Mouse (Mus musculus) liver, embryonic 13.5 days (tissue): ENCODE measurements around the gene Tsga10. TPM values are rescaled to one million over a fixed set of nuclear protein-coding genes. Genes with fewer than 3 reads are reported as not detected.
A peak's percentile ranks its signal among the peaks of the same experiment; 100 is the strongest.

Experiments
- ATAC-seq: fragments of 200-750 bp; cut with Nextera tagmentation; 2 replicates; pipeline ENCODE4 v1.8.0; 2017; ENCODE audit warnings: low read depth, mild to moderate bottlenecking, moderate number of reproducible peaks, moderate library complexity
- DNase-seq: peaks from one replicate; pipeline ENCODE4 v3.0.0; 2022
- H3K27ac ChIP-seq: fragments of 300-500 bp; sonication (generic); 2 replicates; pipeline ENCODE4 v1.5.1; 2015; ENCODE audit warnings: moderate library complexity, mild to moderate bottlenecking, inconsistent platforms
- H3K27me3 ChIP-seq: fragments of 300-500 bp; sonication (generic); 2 replicates; pipeline ENCODE4 v1.6.1; 2015; ENCODE audit warnings: mild to moderate bottlenecking, inconsistent platforms
- H3K36me3 ChIP-seq: fragments of 300-500 bp; sonication (generic); 2 replicates; pipeline ENCODE4 v1.6.1; 2015; ENCODE audit warnings: mild to moderate bottlenecking, inconsistent platforms
- H3K4me1 ChIP-seq: fragments of 300-500 bp; sonication (generic); replicated peaks from 2 replicates; pipeline ENCODE4 v1.6.1; 2015; ENCODE audit warnings: inconsistent platforms
- H3K4me2 ChIP-seq: fragments of 300-500 bp; sonication (generic); 2 replicates; pipeline ENCODE4 v1.6.1; 2015; ENCODE audit warnings: inconsistent platforms, mild to moderate bottlenecking, moderate library complexity
- H3K4me3 ChIP-seq: fragments of 300-500 bp; sonication (generic); replicated peaks from 2 replicates; pipeline ENCODE4 v1.5.1; 2015; ENCODE audit warnings: mild to moderate bottlenecking, inconsistent platforms
- H3K9ac ChIP-seq: fragments of 300-500 bp; sonication (generic); 2 replicates; pipeline ENCODE4 v1.6.1; 2015; ENCODE audit warnings: mild to moderate bottlenecking, inconsistent platforms
- H3K9me3 ChIP-seq: fragments of 300-500 bp; sonication (generic); replicated peaks from 2 replicates; pipeline ENCODE4 v1.6.1; 2016; ENCODE audit warnings: inconsistent platforms
- WGBS: fragments of 180-500 bp; shearing (Covaris S2); methylation state at CpG from one replicate; pipeline ENCODE4 v1.1.7; 2015; ENCODE audit not compliant: insufficient replicate concordance; 5-methylcytosine and 5-hydroxymethylcytosine counted together
- polyA plus RNA-seq: library from polyadenylated mRNA; unstranded; fragments of >200 nt; fragmentation: Nextera tagmentation; extraction: Ambion mirVana; gene quantifications from 2 replicates; pipeline ENCODE4 v1.2.1, GENCODE M21; 2015

Gene Tsga10
- polyA plus RNA-seq = 1.6 and 1.9 TPM in 2 replicates

DNA sequence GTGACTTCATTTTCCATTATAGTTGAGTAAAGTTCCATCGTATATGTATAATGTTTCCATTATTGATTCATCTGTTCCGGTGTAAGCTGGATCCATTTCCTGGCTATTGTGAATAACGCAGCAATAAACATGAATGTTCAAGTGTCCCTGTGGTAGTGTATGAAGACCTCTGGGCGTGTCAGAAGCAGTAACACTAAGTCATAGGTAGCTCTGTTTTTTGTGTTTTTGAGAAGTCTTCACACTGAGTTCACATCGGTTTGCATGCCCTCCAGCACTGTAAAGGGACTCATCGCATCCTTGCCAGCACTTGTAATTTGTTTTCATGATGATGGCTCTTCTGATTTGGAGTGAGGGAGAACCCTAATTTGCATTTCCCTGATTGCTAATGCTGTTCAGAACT lies at the start of gene Tsga10:
Tsga10 (minus strand) TSS at position 144 of the 400 bp plus-strand sequence.
- Histone ChIP-seq H3K27ac (peak within 1 kb of the TSS; percentile 87), H3K36me3 (no peaks in the 10 kb centered on the region), H3K9ac (peak within 1 kb of the TSS; percentile 81), H3K4me1 (peaks cover 38% of the 10 kb centered on the region), H3K27me3 (no peaks in the 10 kb centered on the region), H3K4me3 (peak within 1 kb of the TSS; percentile 69), H3K4me2 (peak within 1 kb of the TSS; percentile 92), H3K9me3 (no peaks in the 10 kb centered on the region)
- ATAC-seq = no peak
- no peak for DNase-seq
- 78% methylated on average over 6 of the region's 6 CpGs for WGBS

DNA sequence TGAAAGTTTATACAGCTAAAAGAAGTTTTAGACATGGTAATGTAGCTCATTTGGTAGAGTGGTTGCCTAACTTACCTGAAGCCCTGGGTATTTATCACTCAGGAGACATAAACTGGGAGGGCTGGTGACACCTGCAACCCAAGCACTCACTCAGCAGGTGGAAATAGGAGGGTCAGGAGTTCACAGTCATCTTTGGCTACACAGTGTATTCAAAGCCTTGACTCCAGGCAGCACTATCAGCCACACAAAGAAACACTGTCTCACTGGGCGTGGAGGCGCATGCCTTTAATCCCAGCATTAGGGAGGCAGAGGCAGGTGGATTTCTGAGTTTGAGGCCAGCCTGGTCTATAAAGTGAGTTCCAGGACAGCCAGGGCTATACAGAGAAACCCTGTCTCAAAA lies 46.5 kb upstream of the Tsga10 start:
- H3K9ac ChIP-seq = no peak overlapping the region

GRCm38 (mm10) chr1:37903178-37903577 lies 36.9 kb upstream of the Tsga10 start:
- ATAC-seq = no peak
- Histone ChIP-seq H3K27ac (no peak overlapping the region), H3K27me3 (no peaks in the 10 kb centered on the region), H3K4me3 (no peak overlapping the region), H3K4me1 (no peaks in the 10 kb centered on the region), H3K4me2 (no peak overlapping the region), H3K9me3 (no peaks in the 10 kb centered on the region), H3K9ac (no peak overlapping the region), H3K36me3 (peaks cover 17% of the 10 kb centered on the region)
- WGBS = 28% methylated on average over 6 of the region's 6 CpGs
- DNase-seq = no peak

More for the DNA sequence above, 46.5 kb upstream of the Tsga10 start:
- no peak overlapping the region for H3K27ac ChIP-seq
- ATAC-seq = no peak
- no peaks in the 10 kb centered on the region; the same call in 1 of the 2 replicates for H3K27me3 ChIP-seq
- H3K4me3 ChIP-seq = no peak overlapping the region
- no peak overlapping the region for H3K4me2 ChIP-seq
- H3K4me1 ChIP-seq = no peaks in the 10 kb centered on the region
- DNase-seq = no peak
- no peaks in the 10 kb centered on the region for H3K36me3 ChIP-seq
- no peaks in the 10 kb centered on the region for H3K9me3 ChIP-seq
- 59% methylated on average over 2 of the region's 2 CpGs for WGBS

DNA sequence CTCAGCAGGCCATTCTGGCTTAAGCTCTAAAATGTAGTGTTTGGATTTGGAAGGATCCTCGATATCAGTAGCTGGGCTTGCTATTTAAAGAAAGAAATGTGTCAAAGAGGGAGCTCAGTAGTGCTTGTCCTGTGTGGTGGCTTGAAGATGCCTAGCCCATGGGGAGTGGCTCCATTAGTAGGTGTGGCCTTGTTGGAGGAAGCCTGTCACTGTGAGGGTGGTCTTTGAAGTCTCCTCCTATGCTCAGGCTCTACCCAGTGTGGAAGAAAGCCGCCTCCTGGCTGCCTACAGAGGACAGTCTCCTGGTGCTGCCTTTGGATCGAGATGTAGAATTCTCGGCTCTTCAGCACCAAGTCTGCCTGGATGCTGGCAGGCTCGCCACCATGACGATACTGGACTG lies 34.1 kb upstream of the Tsga10 start:
- H3K4me1 ChIP-seq = no peaks in the 10 kb centered on the region
- ATAC-seq (no peak), DNase-seq (no peak)
- no peak overlapping the region for H3K27ac ChIP-seq
- no peak overlapping the region for H3K4me3 ChIP-seq
- 69% methylated on average over 6 of the region's 6 CpGs for WGBS
- no peak overlapping the region for H3K9ac ChIP-seq
- no peak overlapping the region for H3K4me2 ChIP-seq
- no peaks in the 10 kb centered on the region for H3K9me3 ChIP-seq
- no peaks in the 10 kb centered on the region for H3K27me3 ChIP-seq
- H3K36me3 ChIP-seq = peaks cover 45% of the 10 kb centered on the region

- Histone ChIP-seq H3K4me3 (no peak overlapping the region), H3K27ac (no peak overlapping the region), H3K9me3 (no peaks in the 10 kb centered on the region), H3K9ac (no peak overlapping the region), H3K4me1 (no peaks in the 10 kb centered on the region), H3K27me3 (no peaks in the 10 kb centered on the region), H3K4me2 (no peak overlapping the region), H3K36me3 (peaks cover 49% of the 10 kb centered on the region)
- WGBS = 66% methylated on average over 4 of the region's 4 CpGs
- ATAC-seq (no peak), DNase-seq (no peak)
Measured at GRCm38 (mm10) chr1:37899816-37900215, 33.6 kb upstream of the Tsga10 start.

DNA sequence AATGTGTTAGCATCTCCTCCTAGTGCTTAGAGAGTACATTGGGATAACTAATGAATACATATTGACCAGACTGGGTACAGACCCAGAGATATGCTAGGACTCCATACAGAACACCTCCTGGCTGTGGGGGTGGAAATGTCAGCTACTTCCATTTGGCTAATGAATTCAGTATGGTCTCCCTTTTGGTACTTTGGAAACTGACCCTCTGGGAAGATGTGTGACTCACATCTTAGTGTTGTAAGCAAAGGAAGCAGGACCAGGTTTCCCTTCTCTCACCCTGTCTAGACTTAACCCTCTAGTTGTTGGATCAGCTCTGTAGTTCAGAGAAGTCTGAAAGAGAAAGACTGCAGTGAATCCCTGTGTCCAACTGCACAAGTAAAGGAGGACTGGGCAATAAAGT lies 28.4 kb upstream of the Tsga10 start:
- Histone ChIP-seq H3K27ac (no peak overlapping the region), H3K4me1 (peaks cover 16% of the 10 kb centered on the region), H3K36me3 (peaks cover 66% of the 10 kb centered on the region), H3K4me3 (no peak overlapping the region), H3K9ac (no peak overlapping the region), H3K9me3 (no peaks in the 10 kb centered on the region), H3K27me3 (no peaks in the 10 kb centered on the region), H3K4me2 (no peak overlapping the region)
- no peak for ATAC-seq
- DNase-seq = no peak

DNA sequence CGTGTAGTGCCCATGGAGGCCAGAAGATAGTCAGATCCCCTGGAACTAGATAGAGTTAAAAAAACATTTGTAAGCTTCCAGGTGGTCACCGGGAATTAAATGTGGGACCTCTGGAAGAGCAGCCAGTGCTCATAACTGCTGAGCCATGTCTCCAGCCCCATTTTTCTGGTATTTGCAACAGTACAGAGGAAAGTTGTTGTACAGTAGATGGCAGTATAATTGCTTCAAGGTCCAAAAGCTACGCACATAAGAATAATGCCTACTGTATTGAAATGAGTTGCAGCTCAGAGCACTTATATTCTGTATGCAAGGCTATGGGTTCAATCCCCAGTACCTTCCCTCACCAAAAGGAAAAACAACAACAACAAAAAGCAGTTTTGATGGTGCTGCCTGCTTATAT lies 25.2 kb upstream of the Tsga10 start:
- WGBS = 43% methylated on average over 3 of the region's 3 CpGs
- ATAC-seq (no peak), DNase-seq (no peak)
- H3K4me2 ChIP-seq = peak overlapping the region; percentile 84
- no peaks in the 10 kb centered on the region for H3K27me3 ChIP-seq
- no peak overlapping the region for H3K27ac ChIP-seq
- peaks cover 38% of the 10 kb centered on the region for H3K36me3 ChIP-seq
- H3K4me1 ChIP-seq = peaks cover 45% of the 10 kb centered on the region
- H3K9me3 ChIP-seq = no peaks in the 10 kb centered on the region
- H3K4me3 ChIP-seq = peak overlapping the region; percentile 74
- peak overlapping the region; percentile 77 for H3K9ac ChIP-seq

- ATAC-seq (peak; percentile 89), DNase-seq (peak; percentile 80)
- peaks cover 26% of the 10 kb centered on the region for H3K36me3 ChIP-seq
- WGBS = under 1% methylated on average over 41 of the region's 41 CpGs
- H3K4me2 ChIP-seq = peak within 1 kb of the TSS; percentile 84
- H3K4me1 ChIP-seq = peaks cover 50% of the 10 kb centered on the region
- H3K9ac ChIP-seq = peak within 1 kb of the TSS; percentile 77
- H3K9me3 ChIP-seq = no peaks in the 10 kb centered on the region
- peak within 1 kb of the TSS; percentile 79 for H3K27ac ChIP-seq
- H3K4me3 ChIP-seq = peak within 1 kb of the TSS; percentile 74
- H3K27me3 ChIP-seq = no peaks in the 10 kb centered on the region
Measured at GRCm38 (mm10) chr1:37890025-37890652, 23.9 kb upstream of the Tsga10 start, which contains the start of the genes Mitd1 and Mrpl30. Gene Mitd1, minus strand, starts transcription at chr1:37890411. Gene Mrpl30, plus strand, starts transcription at chr1:37890477.

- WGBS = 73% methylated on average over 7 of the region's 7 CpGs
Measured at GRCm38 (mm10) chr1:37889206-37889605, 23.0 kb upstream of the Tsga10 start.

GRCm38 (mm10) chr1:37884451-37884850 lies 18.2 kb upstream of the Tsga10 start:
- Histone ChIP-seq H3K4me1 (peaks cover 51% of the 10 kb centered on the region), H3K9ac (no peak overlapping the region), H3K4me2 (no peak overlapping the region), H3K27me3 (no peaks in the 10 kb centered on the region), H3K4me3 (no peak overlapping the region), H3K36me3 (peaks cover 47% of the 10 kb centered on the region), H3K9me3 (no peaks in the 10 kb centered on the region), H3K27ac (no peak overlapping the region)
- peak; percentile 65 for DNase-seq
- 51% methylated on average over 4 of the region's 4 CpGs for WGBS
- peak; percentile 55; the same call in 1 of the 2 replicates for ATAC-seq

More at GRCm38 (mm10) chr1:37889206-37889605, 23.0 kb upstream of the Tsga10 start:
- Histone ChIP-seq H3K9me3 (no peaks in the 10 kb centered on the region), H3K4me2 (peak overlapping the region; percentile 84), H3K27me3 (no peaks in the 10 kb centered on the region), H3K27ac (peak overlapping the region; percentile 79), H3K4me1 (peaks cover 58% of the 10 kb centered on the region), H3K9ac (peak overlapping the region; percentile 77), H3K4me3 (peak overlapping the region; percentile 74), H3K36me3 (peaks cover 25% of the 10 kb centered on the region)
- ATAC-seq = no peak
- DNase-seq = peak; percentile 14

DNA sequence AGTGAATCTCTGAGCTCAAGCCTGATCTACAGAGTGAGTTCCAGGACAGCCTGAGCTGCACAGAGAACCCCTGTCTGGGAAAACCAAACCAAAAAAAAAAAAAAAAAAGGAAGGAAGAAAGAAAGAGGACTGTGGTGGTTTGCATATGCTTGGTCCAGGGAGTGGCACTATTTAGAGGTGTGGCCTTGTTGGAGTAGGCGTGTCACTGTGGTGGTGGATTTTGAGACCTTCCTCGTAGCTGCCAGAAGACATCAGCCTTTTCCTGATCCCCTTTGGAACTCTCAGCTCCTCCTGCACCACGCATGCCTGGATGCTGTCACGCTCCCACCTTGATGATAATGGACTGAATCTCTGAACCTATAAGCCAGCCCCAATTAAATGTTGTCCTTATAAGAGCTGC lies 17.2 kb upstream of the Tsga10 start:
- DNase-seq (no peak), ATAC-seq (no peak)
- WGBS = 69% methylated on average over 4 of the region's 4 CpGs
- Histone ChIP-seq H3K9ac (no peak overlapping the region), H3K36me3 (peaks cover 58% of the 10 kb centered on the region), H3K9me3 (no peaks in the 10 kb centered on the region), H3K4me3 (no peak overlapping the region), H3K4me1 (peaks cover 41% of the 10 kb centered on the region), H3K27ac (no peak overlapping the region), H3K27me3 (no peaks in the 10 kb centered on the region), H3K4me2 (no peak overlapping the region)
